Mouse (Mus musculus): ENCODE data around the gene Prpf38b. TPM values are rescaled to one million over a fixed set of nuclear protein-coding genes. Genes with fewer than 3 reads are reported as not detected.
"Not testable (repeated sequence)": the region's sequence is repeated elsewhere in the genome, so short reads cannot be mapped to it uniquely, and the experiment has no call there.

Gene Prpf38b
- polyA plus RNA-seq, 1 experiment from 2014 or later: 46.3 TPM

GRCm38 (mm10) chr3:108879836-108880435 lies 31.6 kb downstream of the Prpf38b start:
- H3K4me1 ChIP-seq (ENCODE audit: control insufficient read depth, insufficient read depth, low read length): 0 out of 2 replicates have a peak, but pooled peaks cover 9% of the 10 kb centered on the region
- no peaks in the 10 kb centered on the region for H3K36me3 ChIP-seq (ENCODE audit: control insufficient read depth, insufficient read depth, low read length)
- H3K27me3 ChIP-seq (ENCODE audit: control insufficient read depth, insufficient read depth, low read length): no peaks in the 10 kb centered on the region
- no peak for ATAC-seq (ENCODE audit: low read depth)
- H3K4me2 ChIP-seq (ENCODE audit: low read depth, low read length): no peak overlapping the region
- H3K4me3 ChIP-seq (ENCODE audit: low read depth, low read length): no peak overlapping the region
- 66% methylated on average over 5 of the region's 5 CpGs for WGBS
- H3K27ac ChIP-seq (ENCODE audit: low read depth, low read length): no peak overlapping the region
- H3K9me3 ChIP-seq (ENCODE audit: control insufficient read depth, low read length): no peaks in the 10 kb centered on the region
- no peak overlapping the region for H3K9ac ChIP-seq (replicated peaks; ENCODE audit: low read depth, low read length)

GRCm38 (mm10) chr3:108879129-108879528 lies 32.4 kb downstream of the Prpf38b start:
- 62% methylated on average over 2 of the region's 2 CpGs for WGBS
- no peak overlapping the region for H3K9ac ChIP-seq (replicated peaks; ENCODE audit: low read depth, low read length)
- H3K27ac ChIP-seq (ENCODE audit: low read depth, low read length): no peak overlapping the region
- no peaks in the 10 kb centered on the region for H3K9me3 ChIP-seq (ENCODE audit: control insufficient read depth, low read length)
- no peaks in the 10 kb centered on the region for H3K36me3 ChIP-seq (ENCODE audit: control insufficient read depth, insufficient read depth, low read length)
- H3K4me1 ChIP-seq (ENCODE audit: control insufficient read depth, insufficient read depth, low read length): 0 out of 2 replicates have a peak, but pooled peaks cover 9% of the 10 kb centered on the region
- no peak for ATAC-seq (ENCODE audit: low read depth)
- H3K4me2 ChIP-seq (ENCODE audit: low read depth, low read length): no peak overlapping the region
- H3K4me3 ChIP-seq (ENCODE audit: low read depth, low read length): no peak overlapping the region
- no peaks in the 10 kb centered on the region for H3K27me3 ChIP-seq (ENCODE audit: control insufficient read depth, insufficient read depth, low read length)

GRCm38 (mm10) chr3:108870631-108871030 lies 40.9 kb downstream of the Prpf38b start:
- Histone ChIP-seq H3K9ac (replicated peaks; ENCODE audit: low read depth, low read length) (no peak overlapping the region), H3K9me3 (ENCODE audit: control insufficient read depth, low read length) (no peaks in the 10 kb centered on the region), H3K4me1 (ENCODE audit: control insufficient read depth, insufficient read depth, low read length) (no peaks in the 10 kb centered on the region), H3K4me2 (ENCODE audit: low read depth, low read length) (no peak overlapping the region), H3K27ac (ENCODE audit: low read depth, low read length) (no peak overlapping the region), H3K27me3 (ENCODE audit: control insufficient read depth, insufficient read depth, low read length) (no peaks in the 10 kb centered on the region), H3K4me3 (ENCODE audit: low read depth, low read length) (no peak overlapping the region), H3K36me3 (ENCODE audit: control insufficient read depth, insufficient read depth, low read length) (no peaks in the 10 kb centered on the region)
- WGBS: 86% methylated on average over 6 of the region's 6 CpGs
- no peak for ATAC-seq (ENCODE audit: low read depth)

GRCm38 (mm10) chr3:108867449-108867848 lies 44.1 kb downstream of the Prpf38b start:
- no peak overlapping the region for H3K4me3 ChIP-seq (ENCODE audit: low read depth, low read length)
- H3K4me1 ChIP-seq (ENCODE audit: control insufficient read depth, insufficient read depth, low read length): no peaks in the 10 kb centered on the region
- H3K27me3 ChIP-seq (ENCODE audit: control insufficient read depth, insufficient read depth, low read length): no peaks in the 10 kb centered on the region
- no peaks in the 10 kb centered on the region for H3K36me3 ChIP-seq (ENCODE audit: control insufficient read depth, insufficient read depth, low read length)
- H3K9ac ChIP-seq (replicated peaks; ENCODE audit: low read depth, low read length): no peak overlapping the region
- no peak overlapping the region for H3K4me2 ChIP-seq (ENCODE audit: low read depth, low read length)
- no peak overlapping the region for H3K27ac ChIP-seq (ENCODE audit: low read depth, low read length)
- no peaks in the 10 kb centered on the region for H3K9me3 ChIP-seq (ENCODE audit: control insufficient read depth, low read length)
- no peak for ATAC-seq (ENCODE audit: low read depth)
- WGBS: 90% methylated on average over 3 of the region's 3 CpGs

- Histone ChIP-seq H3K36me3 (ENCODE audit: control insufficient read depth, insufficient read depth, low read length) (no peaks in the 10 kb centered on the region), H3K4me1 (ENCODE audit: control insufficient read depth, insufficient read depth, low read length) (no peaks in the 10 kb centered on the region), H3K4me3 (ENCODE audit: low read depth, low read length) (no peak overlapping the region), H3K4me2 (ENCODE audit: low read depth, low read length) (no peak overlapping the region), H3K27ac (ENCODE audit: low read depth, low read length) (no peak overlapping the region), H3K27me3 (ENCODE audit: control insufficient read depth, insufficient read depth, low read length) (no peaks in the 10 kb centered on the region), H3K9me3 (ENCODE audit: control insufficient read depth, low read length) (no peaks in the 10 kb centered on the region), H3K9ac (replicated peaks; ENCODE audit: low read depth, low read length) (no peak overlapping the region)
- 96% methylated on average over 3 of the region's 3 CpGs for WGBS
- ATAC-seq (ENCODE audit: low read depth): no peak
Measured at GRCm38 (mm10) chr3:108865676-108866075, 45.9 kb downstream of the Prpf38b start.

GRCm38 (mm10) chr3:108865129-108865528 lies 46.4 kb downstream of the Prpf38b start:
- ATAC-seq (ENCODE audit: low read depth): no peak
- no peaks in the 10 kb centered on the region for H3K4me1 ChIP-seq (ENCODE audit: control insufficient read depth, insufficient read depth, low read length)
- H3K4me2 ChIP-seq (ENCODE audit: low read depth, low read length): no peak overlapping the region
- H3K27me3 ChIP-seq (ENCODE audit: control insufficient read depth, insufficient read depth, low read length): no peaks in the 10 kb centered on the region
- no peak overlapping the region for H3K27ac ChIP-seq (ENCODE audit: low read depth, low read length)
- no peaks in the 10 kb centered on the region for H3K36me3 ChIP-seq (ENCODE audit: control insufficient read depth, insufficient read depth, low read length)
- WGBS: 36% methylated on average over 3 of the region's 3 CpGs
- H3K4me3 ChIP-seq (ENCODE audit: low read depth, low read length): no peak overlapping the region
- no peaks in the 10 kb centered on the region for H3K9me3 ChIP-seq (ENCODE audit: control insufficient read depth, low read length)
- no peak overlapping the region for H3K9ac ChIP-seq (replicated peaks; ENCODE audit: low read depth, low read length)

- Histone ChIP-seq H3K4me2 (ENCODE audit: low read depth, low read length) (no peak overlapping the region), H3K27me3 (ENCODE audit: control insufficient read depth, insufficient read depth, low read length) (no peaks in the 10 kb centered on the region), H3K9ac (replicated peaks; ENCODE audit: low read depth, low read length) (no peak overlapping the region), H3K4me1 (ENCODE audit: control insufficient read depth, insufficient read depth, low read length) (no peaks in the 10 kb centered on the region), H3K4me3 (ENCODE audit: low read depth, low read length) (no peak overlapping the region), H3K36me3 (ENCODE audit: control insufficient read depth, insufficient read depth, low read length) (no peaks in the 10 kb centered on the region), H3K9me3 (ENCODE audit: control insufficient read depth, low read length) (no peaks in the 10 kb centered on the region), H3K27ac (ENCODE audit: low read depth, low read length) (no peak overlapping the region)
- 89% methylated on average over 10 of the region's 10 CpGs for WGBS
- no peak for ATAC-seq (ENCODE audit: low read depth)
Measured at GRCm38 (mm10) chr3:108863091-108863490, 48.4 kb downstream of the Prpf38b start.

GRCm38 (mm10) chr3:108862282-108862681 lies 49.2 kb downstream of the Prpf38b start:
- H3K4me2 ChIP-seq (ENCODE audit: low read depth, low read length); H3K36me3 ChIP-seq (ENCODE audit: control insufficient read depth, insufficient read depth, low read length); H3K4me3 ChIP-seq (ENCODE audit: low read depth, low read length); ATAC-seq (ENCODE audit: low read depth); H3K27me3 ChIP-seq (ENCODE audit: control insufficient read depth, insufficient read depth, low read length); H3K9ac ChIP-seq (replicated peaks; ENCODE audit: low read depth, low read length); H3K4me1 ChIP-seq (ENCODE audit: control insufficient read depth, insufficient read depth, low read length); H3K9me3 ChIP-seq (ENCODE audit: control insufficient read depth, low read length); H3K27ac ChIP-seq (ENCODE audit: low read depth, low read length): not testable (repeated sequence)
- 95% methylated on average over 4 of the region's 4 CpGs for WGBS

- Histone ChIP-seq H3K9ac (replicated peaks; ENCODE audit: low read depth, low read length) (no peak overlapping the region), H3K4me2 (ENCODE audit: low read depth, low read length) (no peak overlapping the region), H3K9me3 (ENCODE audit: control insufficient read depth, low read length) (no peaks in the 10 kb centered on the region), H3K36me3 (ENCODE audit: control insufficient read depth, insufficient read depth, low read length) (no peaks in the 10 kb centered on the region), H3K27me3 (ENCODE audit: control insufficient read depth, insufficient read depth, low read length) (no peaks in the 10 kb centered on the region), H3K4me3 (ENCODE audit: low read depth, low read length) (no peak overlapping the region), H3K4me1 (ENCODE audit: control insufficient read depth, insufficient read depth, low read length) (0 out of 2 replicates have a peak, but pooled peaks cover 3% of the 10 kb centered on the region), H3K27ac (ENCODE audit: low read depth, low read length) (no peak overlapping the region)
- 82% methylated on average over 2 of the region's 2 CpGs for WGBS
- no peak for ATAC-seq (ENCODE audit: low read depth)
Measured at GRCm38 (mm10) chr3:108860786-108861185, 50.7 kb downstream of the Prpf38b start.

Data from neural tube, embryonic 14.5 days (tissue).